Mouse (Mus musculus): Measurements from ENCODE around the gene Slco1a6. TPM values are rescaled to one million over a fixed set of nuclear protein-coding genes. Genes with fewer than 3 reads are reported as not detected.

Gene Slco1a6
- polyA plus RNA-seq, 1 experiment from 2014 or later = not detected

Other genes with a start within 250 kb of the Slco1a6 start
- 0.10 TPM in 1 of 2 replicates, not detected in the other for gene Gm6614, start 197.1 kb downstream of the Slco1a6 start, polyA plus RNA-seq (2016; fragmentation: Nextera tagmentation; extraction: Ambion mirVana)
- 0.24 TPM in 1 of 2 replicates, not detected in the other for gene Iapp, start 89.9 kb upstream of the Slco1a6 start, polyA plus RNA-seq (2016; fragmentation: Nextera tagmentation; extraction: Ambion mirVana)
- gene Slco1a5, start 114.5 kb upstream of the Slco1a6 start, polyA plus RNA-seq (2016; fragmentation: Nextera tagmentation; extraction: Ambion mirVana) = 0.35 and 0.51 TPM in 2 replicates
- 17.4 and 20.6 TPM in 2 replicates for gene Pyroxd1, start 137.1 kb upstream of the Slco1a6 start, polyA plus RNA-seq (2016; fragmentation: Nextera tagmentation; extraction: Ambion mirVana)
- gene Recql, start 178.6 kb upstream of the Slco1a6 start, polyA plus RNA-seq (2016; fragmentation: Nextera tagmentation; extraction: Ambion mirVana) = 34.3 and 37.4 TPM in 2 replicates
- gene Golt1b, start 178.7 kb upstream of the Slco1a6 start, polyA plus RNA-seq (2016; fragmentation: Nextera tagmentation; extraction: Ambion mirVana) = 120 and 126 TPM in 2 replicates
- gene Spx, start 204.9 kb upstream of the Slco1a6 start, polyA plus RNA-seq (2016; fragmentation: Nextera tagmentation; extraction: Ambion mirVana) = 1.1 TPM in 2 replicates

All from embryonic facial prominence, embryonic 10.5 days (tissue).